Mouse (Mus musculus) lung, adult 2 months (tissue): Measurements from ENCODE around the gene Hdac9.

Experiments used
- CTCF ChIP-seq: fragments of 200-500 bp; IDR thresholded peaks from 2 replicates; pipeline ENCODE4 v1.5.1; 2011; ENCODE audit warnings: mild to moderate bottlenecking, low read length, control low read depth; ENCODE audit not compliant: insufficient read depth
- POLR2A ChIP-seq: fragments of 200-500 bp; IDR thresholded peaks from 2 replicates; pipeline ENCODE4 v1.6.1; 2011; ENCODE audit warnings: low read depth, mild to moderate bottlenecking, control low read depth, low read length, borderline replicate concordance; ENCODE audit errors: extremely low read depth

- TF ChIP-seq POLR2A (no peak), CTCF (no peak)
Observed at GRCm38 (mm10) chr12:34604521-34604920, 312.4 kb downstream of the Hdac9 start.
